Mouse (Mus musculus): ENCODE data around the gene Gm17402. TPM values are rescaled to one million over a fixed set of nuclear protein-coding genes. Genes with fewer than 3 reads are reported as not detected.

Gene Gm17402
- polyA plus RNA-seq, 1 experiment, result not detected

DNA sequence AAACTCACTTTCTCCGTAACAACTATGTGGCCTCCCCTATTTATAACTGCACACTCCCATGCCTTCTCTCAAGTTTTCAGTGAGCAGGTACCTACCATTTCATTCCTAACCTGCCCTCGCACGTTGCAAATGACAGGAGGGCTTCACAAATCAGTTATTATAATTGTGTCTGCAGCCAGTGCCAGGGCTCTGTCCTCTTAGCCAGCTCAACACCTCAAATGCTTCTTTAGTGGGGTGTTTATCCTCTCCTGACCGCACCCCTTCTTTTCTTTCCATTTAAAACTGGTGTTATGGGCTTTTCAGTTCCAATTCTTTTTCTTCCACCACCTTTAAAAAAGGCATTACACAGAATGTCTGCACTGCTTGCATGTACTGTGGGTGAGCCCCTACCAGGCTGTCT, 2.8 kb downstream of the Gm17402 start:
- no peak overlapping the region for H3K4me3 ChIP-seq

DNA sequence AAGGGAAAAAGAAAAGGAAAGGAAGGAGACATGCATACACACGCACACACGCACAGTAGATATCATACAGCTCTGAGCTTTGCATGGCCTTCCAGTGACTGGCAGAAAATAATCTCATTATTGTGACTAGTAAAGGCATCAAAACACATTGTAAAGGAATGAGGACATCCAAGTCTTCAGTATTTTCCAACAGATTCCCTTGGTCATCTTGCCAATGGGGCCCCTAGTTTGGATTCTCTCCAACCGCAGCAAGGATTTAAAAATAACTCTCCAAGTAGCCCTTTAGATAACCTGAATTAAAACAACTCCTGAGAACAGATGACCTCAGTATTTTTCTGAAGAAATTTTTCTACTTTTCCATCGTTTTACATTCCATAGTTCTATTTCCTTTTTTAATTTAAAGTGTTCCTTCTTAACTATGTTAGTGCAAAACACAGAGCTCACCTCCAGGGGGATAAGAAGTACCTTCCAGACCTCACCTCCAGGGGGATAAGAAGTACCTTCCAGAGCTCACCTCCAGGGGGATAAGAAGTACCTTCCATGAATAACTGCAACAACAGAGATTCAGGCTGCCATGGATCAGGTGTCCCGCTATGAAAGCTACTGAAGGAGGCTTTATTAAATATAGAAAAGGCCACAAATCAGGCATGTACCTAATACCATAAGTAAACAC, 5.4 kb downstream of the Gm17402 start:
- Histone ChIP-seq H3K79me2 (ENCODE audit: control insufficient read depth, insufficient read depth) (no peaks in the 10 kb centered on the region), H3K36me3 (ENCODE audit: control insufficient read depth, insufficient read depth) (no peaks in the 10 kb centered on the region), H3K4me2 (ENCODE audit: low read depth) (no peak overlapping the region), H3K4me3 (no peak overlapping the region), H3K27me3 (ENCODE audit: control insufficient read depth, insufficient read depth, insufficient read length) (peaks cover 10% of the 10 kb centered on the region), H3ac (ENCODE audit: control insufficient read depth, insufficient read length) (no peak overlapping the region)
- TF ChIP-seq POLR2AphosphoS2 (IDR thresholded peaks at IDR 0.05; ENCODE audit: insufficient read length, low read depth) (no peak), REST (IDR thresholded peaks at IDR 0.05; ENCODE audit: insufficient read depth, insufficient read length) (no peak), MAX (IDR thresholded peaks at IDR 0.05; ENCODE audit: low read depth) (no peak), TCF12 (IDR thresholded peaks at IDR 0.05; ENCODE audit: insufficient read depth, poor library complexity, severe bottlenecking) (no peak), USF1 (IDR thresholded peaks at IDR 0.05; ENCODE audit: low read depth) (no peak), SRF (IDR thresholded peaks at IDR 0.05; ENCODE audit: control insufficient read depth, insufficient read length, low read depth) (no peak), MYOD1 (IDR thresholded peaks at IDR 0.05; ENCODE audit: control insufficient read depth in 1 of 3, insufficient read length in 2 of 3, low read depth in 2 of 3) (no peak), MYOG (IDR thresholded peaks at IDR 0.05; ENCODE audit: control insufficient read depth in 1 of 3, insufficient read depth in 1 of 3, insufficient read length in 2 of 3, low read depth in 2 of 3) (no peak)

More for the DNA sequence above, 2.8 kb downstream of the Gm17402 start:
- Histone ChIP-seq H3K36me3 (ENCODE audit: control insufficient read depth, insufficient read depth) (no peaks in the 10 kb centered on the region), H3ac (ENCODE audit: control insufficient read depth, insufficient read length) (no peak overlapping the region), H3K4me2 (ENCODE audit: low read depth) (peak overlapping the region; percentile 36), H3K79me2 (ENCODE audit: control insufficient read depth, insufficient read depth) (no peaks in the 10 kb centered on the region), H3K27me3 (ENCODE audit: control insufficient read depth, insufficient read depth, insufficient read length) (peaks cover 10% of the 10 kb centered on the region)
- TF ChIP-seq MYOG (IDR thresholded peaks at IDR 0.05; ENCODE audit: control insufficient read depth in 1 of 3, insufficient read depth in 1 of 3, insufficient read length in 2 of 3, low read depth in 2 of 3), result no peak
- no peak for TF ChIP-seq USF1 (IDR thresholded peaks at IDR 0.05; ENCODE audit: low read depth)
- no peak for TF ChIP-seq TCF12 (IDR thresholded peaks at IDR 0.05; ENCODE audit: insufficient read depth, poor library complexity, severe bottlenecking)
- no peak for TF ChIP-seq REST (IDR thresholded peaks at IDR 0.05; ENCODE audit: insufficient read depth, insufficient read length)
- no peak for TF ChIP-seq E2F4 (IDR thresholded peaks at IDR 0.05; ENCODE audit: insufficient read depth)
- no peak for TF ChIP-seq TCF3 (IDR thresholded peaks at IDR 0.05; ENCODE audit: insufficient read length, low read depth)
- no peak for TF ChIP-seq MYOD1 (IDR thresholded peaks at IDR 0.05; ENCODE audit: control insufficient read depth in 1 of 3, insufficient read length in 2 of 3, low read depth in 2 of 3)
- TF ChIP-seq CEBPB (IDR thresholded peaks at IDR 0.05; ENCODE audit: insufficient read depth, poor library complexity, severe bottlenecking), result no peak
- no peak for TF ChIP-seq POLR2AphosphoS2 (IDR thresholded peaks at IDR 0.05; ENCODE audit: insufficient read length, low read depth)
- no peak for TF ChIP-seq MAX (IDR thresholded peaks at IDR 0.05; ENCODE audit: low read depth)
- TF ChIP-seq SRF (IDR thresholded peaks at IDR 0.05; ENCODE audit: control insufficient read depth, insufficient read length, low read depth), result no peak
- TF ChIP-seq POLR2A (IDR thresholded peaks at IDR 0.05; ENCODE audit: insufficient read length, low read depth), result no peak

DNA sequence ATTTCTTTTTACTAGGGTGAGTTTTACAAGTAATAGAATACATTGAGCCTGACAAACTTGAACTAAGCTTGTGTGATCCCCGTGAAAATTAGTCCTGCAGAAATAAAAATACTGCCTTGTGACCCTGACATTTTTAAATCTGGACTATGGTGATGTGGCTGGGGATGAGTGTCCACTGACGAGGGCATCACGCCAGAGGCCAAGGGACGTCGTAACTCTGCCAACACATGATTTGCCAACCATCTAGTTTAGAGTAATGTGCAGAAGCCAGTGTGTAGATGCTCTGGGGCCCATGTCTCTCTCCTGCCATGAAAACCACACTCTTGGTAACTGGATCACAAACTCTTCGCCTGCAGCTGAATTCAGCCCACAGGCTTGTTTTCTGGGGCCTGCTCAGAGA, 7.5 kb downstream of the Gm17402 start:
- Histone ChIP-seq H3K4me3 (no peak overlapping the region), H3K4me2 (ENCODE audit: low read depth) (no peak overlapping the region), H3K27me3 (ENCODE audit: control insufficient read depth, insufficient read depth, insufficient read length) (peaks cover 3% of the 10 kb centered on the region), H3K79me2 (ENCODE audit: control insufficient read depth, insufficient read depth) (no peaks in the 10 kb centered on the region), H3ac (ENCODE audit: control insufficient read depth, insufficient read length) (no peak overlapping the region), H3K36me3 (ENCODE audit: control insufficient read depth, insufficient read depth) (no peaks in the 10 kb centered on the region)
- TF ChIP-seq TCF3 (IDR thresholded peaks at IDR 0.05; ENCODE audit: insufficient read length, low read depth) (no peak), E2F4 (IDR thresholded peaks at IDR 0.05; ENCODE audit: insufficient read depth) (no peak), SRF (IDR thresholded peaks at IDR 0.05; ENCODE audit: control insufficient read depth, insufficient read length, low read depth) (no peak), MYOD1 (IDR thresholded peaks at IDR 0.05; ENCODE audit: control insufficient read depth in 1 of 3, insufficient read length in 2 of 3, low read depth in 2 of 3) (no peak)

DNA sequence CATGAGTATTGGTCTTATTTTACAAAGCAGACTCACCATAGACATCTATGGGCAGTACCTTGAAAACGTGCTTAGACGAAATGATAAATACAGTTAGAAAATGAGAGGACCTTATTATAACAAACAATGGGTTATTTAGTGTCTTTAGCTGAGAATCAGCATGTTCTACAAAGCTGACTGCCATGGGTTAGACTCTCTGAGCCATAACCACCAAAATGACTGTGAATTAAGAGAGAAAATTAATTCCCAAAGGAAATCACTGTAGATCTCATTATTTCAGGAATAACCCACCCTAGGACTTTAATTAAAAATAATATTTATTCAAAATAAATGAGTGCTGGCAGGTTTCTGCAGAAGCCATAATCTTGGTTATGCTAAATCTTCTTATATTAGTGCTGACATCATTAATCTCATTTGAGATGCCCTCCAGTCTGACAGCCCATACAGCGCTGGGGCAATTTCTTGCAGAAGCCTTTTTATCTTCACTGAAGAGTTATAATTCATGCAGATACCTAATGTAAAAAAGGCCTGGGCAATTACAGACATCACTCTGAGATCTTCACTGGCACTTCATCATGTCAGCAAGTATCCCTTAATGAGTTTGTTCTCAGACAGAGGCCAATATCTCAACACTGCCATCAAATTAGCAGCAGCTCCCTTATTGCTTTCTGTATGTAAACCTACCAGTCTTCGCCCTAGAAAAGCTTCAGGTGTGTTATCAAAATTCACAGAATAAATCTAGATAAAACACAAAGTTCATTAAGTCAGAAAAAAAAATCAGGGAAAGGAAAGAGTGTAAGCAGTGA, 8.7 kb downstream of the Gm17402 start:
- no peak overlapping the region for H3ac ChIP-seq (ENCODE audit: control insufficient read depth, insufficient read length)
- H3K4me3 ChIP-seq, result no peak overlapping the region
- H3K4me2 ChIP-seq (ENCODE audit: low read depth), result no peak overlapping the region
- no peaks in the 10 kb centered on the region for H3K36me3 ChIP-seq (ENCODE audit: control insufficient read depth, insufficient read depth)
- TF ChIP-seq E2F4 (IDR thresholded peaks at IDR 0.05; ENCODE audit: insufficient read depth), result no peak
- TF ChIP-seq MAX (IDR thresholded peaks at IDR 0.05; ENCODE audit: low read depth), result no peak
- no peak for TF ChIP-seq SRF (IDR thresholded peaks at IDR 0.05; ENCODE audit: control insufficient read depth, insufficient read length, low read depth)
- no peak for TF ChIP-seq CEBPB (IDR thresholded peaks at IDR 0.05; ENCODE audit: insufficient read depth, poor library complexity, severe bottlenecking)
- no peak for TF ChIP-seq TCF12 (IDR thresholded peaks at IDR 0.05; ENCODE audit: insufficient read depth, poor library complexity, severe bottlenecking)
- no peak for TF ChIP-seq POLR2AphosphoS2 (IDR thresholded peaks at IDR 0.05; ENCODE audit: insufficient read length, low read depth)
- no peak for TF ChIP-seq MYOG (IDR thresholded peaks at IDR 0.05; ENCODE audit: control insufficient read depth in 1 of 3, insufficient read depth in 1 of 3, insufficient read length in 2 of 3, low read depth in 2 of 3)
- no peak for TF ChIP-seq MYOD1 (IDR thresholded peaks at IDR 0.05; ENCODE audit: control insufficient read depth in 1 of 3, insufficient read length in 2 of 3, low read depth in 2 of 3)
- TF ChIP-seq TCF3 (IDR thresholded peaks at IDR 0.05; ENCODE audit: insufficient read length, low read depth), result no peak
- TF ChIP-seq USF1 (IDR thresholded peaks at IDR 0.05; ENCODE audit: low read depth), result no peak
- no peak for TF ChIP-seq POLR2A (IDR thresholded peaks at IDR 0.05; ENCODE audit: insufficient read length, low read depth)
- no peak for TF ChIP-seq REST (IDR thresholded peaks at IDR 0.05; ENCODE audit: insufficient read depth, insufficient read length)
- peaks cover 3% of the 10 kb centered on the region for H3K27me3 ChIP-seq (ENCODE audit: control insufficient read depth, insufficient read depth, insufficient read length)
- no peaks in the 10 kb centered on the region for H3K79me2 ChIP-seq (ENCODE audit: control insufficient read depth, insufficient read depth)
